Mouse (Mus musculus) adrenal gland, postnatal 25 days (tissue): ENCODE measurements around the gene Msantd2. TPM values are rescaled to one million over a fixed set of nuclear protein-coding genes. Genes with fewer than 3 reads are reported as not detected.

Experiments used
- DNase-seq: peaks from one replicate; pipeline ENCODE4 v3.0.0; 2021; ENCODE audit warnings: mixed read lengths
- total RNA-seq: library from RNA; stranded (reverse); gene quantifications from 2 replicates; pipeline ENCODE4 v1.2.3, GENCODE M21; 2021

Msantd2 gene
- total RNA-seq, 1 experiment from 2014 or later, result 28.7 TPM

GRCm38 (mm10) chr9:37569231-37569835 is 80.2 kb downstream of the Msantd2 start:
- no peak for DNase-seq

DNA sequence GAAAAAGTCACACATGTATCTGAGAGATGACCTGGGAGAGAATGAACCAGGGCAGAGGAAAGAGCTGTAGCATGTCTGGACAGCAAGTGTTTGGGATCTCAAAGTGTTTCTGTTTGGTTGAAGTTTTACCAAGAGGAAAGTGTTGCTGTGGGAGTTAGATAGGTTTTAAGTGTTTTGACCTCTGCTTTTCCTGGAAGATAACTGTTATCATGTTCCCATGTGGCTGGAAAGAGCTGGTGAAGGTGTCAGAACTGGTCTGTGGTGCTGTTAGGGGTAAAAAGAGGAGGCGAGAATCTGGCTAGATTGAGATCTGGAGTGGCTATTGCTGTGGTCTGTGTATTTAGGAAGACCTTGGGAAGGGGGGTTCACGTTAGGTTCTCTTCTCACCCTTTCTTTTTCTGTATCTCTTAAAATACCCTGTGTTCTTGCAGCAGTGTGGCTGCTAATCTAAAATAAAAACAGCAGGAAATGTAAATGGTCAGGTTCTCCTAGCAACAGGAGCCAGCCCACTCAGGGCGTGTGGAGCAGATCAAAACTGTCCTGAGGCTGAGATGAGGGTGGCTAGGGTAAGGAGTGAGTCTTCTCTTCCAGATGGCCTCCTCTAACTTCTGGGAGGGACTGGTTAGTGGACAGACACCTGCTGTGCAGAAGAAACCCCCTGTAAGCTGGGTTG is 83.2 kb downstream of the Msantd2 start:
- DNase-seq, result no peak

Other genes starting within 250 kb of the Msantd2 start
- gene Slc37a2, start 233.6 kb upstream of the Msantd2 start, total RNA-seq, result 49.1 and 58.6 TPM in 2 replicates
- 3.9 and 4.6 TPM in 2 replicates for gene Ccdc15, start 140.9 kb upstream of the Msantd2 start, total RNA-seq
- 0.18 TPM in 1 of 2 replicates, not detected in the other for gene Hepacam, start 122.0 kb upstream of the Msantd2 start, total RNA-seq
- 22.8 and 32.7 TPM in 2 replicates for gene Robo4, start 87.4 kb upstream of the Msantd2 start, total RNA-seq
- 0.70 and 1.8 TPM in 2 replicates for gene Robo3, start 56.1 kb upstream of the Msantd2 start, total RNA-seq
- 27.5 and 35.3 TPM in 2 replicates for gene Esam, start 38.8 kb downstream of the Msantd2 start, total RNA-seq
- gene Vsig2, start 49.9 kb downstream of the Msantd2 start, total RNA-seq, result 4.8 and 5.8 TPM in 2 replicates
- 0.86 and 1.4 TPM in 2 replicates for gene Nrgn, start 63.6 kb downstream of the Msantd2 start, total RNA-seq
- gene Siae, start 66.4 kb downstream of the Msantd2 start, total RNA-seq, result 15.7 and 18.8 TPM in 2 replicates
- 4.2 and 4.8 TPM in 2 replicates for gene Spa17, start 124.4 kb downstream of the Msantd2 start, total RNA-seq
- 85.1 and 90.9 TPM in 2 replicates for gene Tbrg1, start 168.0 kb downstream of the Msantd2 start, total RNA-seq
- 0.15 TPM in 1 of 2 replicates, not detected in the other for gene Panx3, start 179.9 kb downstream of the Msantd2 start, total RNA-seq
- not detected in 2 replicates for gene Olfr160, start 226.9 kb downstream of the Msantd2 start, total RNA-seq